Mouse (Mus musculus) limb, embryonic 14.5 days (tissue): Measurements from ENCODE around the gene Sidt1. TPM values are rescaled to one million over a fixed set of nuclear protein-coding genes. Genes with fewer than 3 reads are reported as not detected.

Source experiments
- ATAC-seq: fragments of 200-750 bp; cut with Nextera tagmentation; 2 replicates; pipeline ENCODE4 v1.8.0; 2017; ENCODE audit warnings: low read depth, moderate number of reproducible peaks, moderate TSS enrichment; ENCODE audit not compliant: low FRiP score
- DNase-seq: peaks from one replicate; pipeline ENCODE4 v3.0.0-alpha.2; 2015; ENCODE audit warnings: low spot score
- H3K27ac ChIP-seq: fragments of 300-500 bp; sonication (generic); replicated peaks from 2 replicates; pipeline ENCODE4 v1.5.1; 2014; ENCODE audit warnings: low read depth, mild to moderate bottlenecking, low read length, moderate library complexity, mixed read lengths
- H3K27me3 ChIP-seq: fragments of 300-500 bp; sonication (generic); 2 replicates; pipeline ENCODE4 v1.6.1; 2014; ENCODE audit warnings: low read length, mixed read lengths; ENCODE audit not compliant: control insufficient read depth, insufficient read depth
- H3K36me3 ChIP-seq: fragments of 300-500 bp; sonication (generic); 2 replicates; pipeline ENCODE4 v1.6.1; 2014; ENCODE audit warnings: mild to moderate bottlenecking, low read length, moderate library complexity, mixed read lengths; ENCODE audit not compliant: control insufficient read depth, insufficient read depth
- H3K4me1 ChIP-seq: fragments of 300-500 bp; sonication (generic); 2 replicates; pipeline ENCODE4 v1.6.1; 2014; ENCODE audit warnings: antibody characterized with exemption, low read length, mixed read lengths; ENCODE audit not compliant: control insufficient read depth, insufficient read depth
- H3K4me2 ChIP-seq: fragments of 300-500 bp; sonication (generic); replicated peaks from 2 replicates; pipeline ENCODE4 v1.6.1; 2014; ENCODE audit warnings: low read depth, mild to moderate bottlenecking, low read length, moderate library complexity; ENCODE audit not compliant: severe bottlenecking
- H3K4me3 ChIP-seq: fragments of 300-500 bp; sonication (generic); replicated peaks from 2 replicates; pipeline ENCODE4 v1.5.1; 2014; ENCODE audit warnings: low read length
- H3K9ac ChIP-seq: fragments of 300-500 bp; sonication (generic); 2 replicates; pipeline ENCODE4 v1.6.1; 2014; ENCODE audit warnings: mild to moderate bottlenecking, low read depth, low read length, moderate library complexity; ENCODE audit not compliant: severe bottlenecking
- H3K9me3 ChIP-seq: fragments of 300-500 bp; sonication (generic); 2 replicates; pipeline ENCODE4 v1.6.1; 2016; ENCODE audit warnings: low read length; ENCODE audit not compliant: control insufficient read depth
- POLR2A ChIP-seq: fragments of 200-500 bp; IDR thresholded peaks from 2 replicates; pipeline ENCODE4 v1.8.0; 2012; ENCODE audit warnings: inconsistent platforms, mild to moderate bottlenecking, moderate library complexity, borderline replicate concordance; ENCODE audit not compliant: insufficient read depth, insufficient read length; ENCODE audit errors: extremely low read depth
- WGBS: fragments of 180-500 bp; shearing (Covaris S2); extraction: QIAGEN DNeasy Blood & Tissue Kit; methylation state at CpG from one replicate; pipeline ENCODE4 v1.1.7; 2014; 5-methylcytosine and 5-hydroxymethylcytosine counted together
- polyA plus RNA-seq, 2 experiments: library from polyadenylated mRNA; depleted of rRNA in 1 of 2; stranded (reverse) in 1 of 2; unstranded in 1 of 2; fragments of >200 nt; fragmentation: Nextera tagmentation in 1 of 2; extraction: Ambion mirVana in 1 of 2; gene quantifications; 2 replicates each; pipeline versions ENCODE4 v1.2.1 to v1.2.3; 2012 to 2014

Sidt1 gene
- polyA plus RNA-seq, 2 experiments: 0.40 to 0.79 TPM

GRCm38 (mm10) chr16:44212703-44213102 is 120.3 kb downstream of the Sidt1 start:
- H3K4me1 ChIP-seq: no peaks in the 10 kb centered on the region
- no peaks in the 10 kb centered on the region for H3K9me3 ChIP-seq
- no peak overlapping the region for H3K4me2 ChIP-seq
- no peak for DNase-seq
- TF ChIP-seq POLR2A: no peak
- peaks cover 75% of the 10 kb centered on the region for H3K36me3 ChIP-seq
- no peak for ATAC-seq
- no peak overlapping the region for H3K27ac ChIP-seq
- no peak overlapping the region for H3K4me3 ChIP-seq
- no peak overlapping the region for H3K9ac ChIP-seq
- no peaks in the 10 kb centered on the region for H3K27me3 ChIP-seq
- WGBS: 93% methylated on average over 7 of the region's 7 CpGs

GRCm38 (mm10) chr16:44211054-44211414 is 122.0 kb downstream of the Sidt1 start:
- ATAC-seq: no peak

GRCm38 (mm10) chr16:44210156-44211053 is 122.6 kb downstream of the Sidt1 start:
- Histone ChIP-seq H3K9ac (no peak overlapping the region), H3K27ac (no peak overlapping the region), H3K4me1 (no peaks in the 10 kb centered on the region), H3K27me3 (no peaks in the 10 kb centered on the region), H3K4me3 (no peak overlapping the region), H3K9me3 (no peaks in the 10 kb centered on the region), H3K36me3 (peaks cover 72% of the 10 kb centered on the region), H3K4me2 (no peak overlapping the region)
- no peak for ATAC-seq
- no peak for TF ChIP-seq POLR2A
- 84% methylated on average over 10 of the region's 10 CpGs for WGBS
- DNase-seq: no peak

More at GRCm38 (mm10) chr16:44211054-44211414, 122.0 kb downstream of the Sidt1 start:
- Histone ChIP-seq H3K4me3 (no peak overlapping the region), H3K36me3 (peaks cover 72% of the 10 kb centered on the region), H3K9ac (no peak overlapping the region), H3K9me3 (no peaks in the 10 kb centered on the region), H3K4me2 (no peak overlapping the region), H3K4me1 (no peaks in the 10 kb centered on the region), H3K27ac (no peak overlapping the region), H3K27me3 (no peaks in the 10 kb centered on the region)
- WGBS: 91% methylated on average over 1 of the region's 1 CpGs
- DNase-seq: no peak
- no peak for TF ChIP-seq POLR2A

- Histone ChIP-seq H3K27me3 (no peaks in the 10 kb centered on the region), H3K9ac (no peak overlapping the region), H3K4me1 (no peaks in the 10 kb centered on the region), H3K9me3 (no peaks in the 10 kb centered on the region), H3K4me3 (no peak overlapping the region), H3K36me3 (peaks cover 47% of the 10 kb centered on the region), H3K4me2 (no peak overlapping the region), H3K27ac (no peak overlapping the region)
- WGBS: 69% methylated on average over 8 of the region's 8 CpGs
- DNase-seq: no peak
- no peak for ATAC-seq
- no peak for TF ChIP-seq POLR2A
Observed at GRCm38 (mm10) chr16:44205973-44206372, 127.0 kb downstream of the Sidt1 start.

GRCm38 (mm10) chr16:44204331-44204730 is 128.7 kb downstream of the Sidt1 start:
- Histone ChIP-seq H3K4me2 (no peak overlapping the region), H3K9ac (no peak overlapping the region), H3K27ac (no peak overlapping the region), H3K9me3 (no peaks in the 10 kb centered on the region), H3K27me3 (no peaks in the 10 kb centered on the region), H3K4me3 (no peak overlapping the region), H3K4me1 (no peaks in the 10 kb centered on the region), H3K36me3 (peaks cover 49% of the 10 kb centered on the region)
- TF ChIP-seq POLR2A: no peak
- DNase-seq (no peak), ATAC-seq (no peak)
- WGBS: 95% methylated on average over 6 of the region's 6 CpGs
